Mouse (Mus musculus) retina, postnatal 7 days (tissue): ENCODE measurements around the gene Notum.
"Not testable (repeated sequence)": the region's sequence is repeated elsewhere in the genome, so short reads cannot be mapped to it uniquely, and the experiment has no call there.

Experiments
- DNase-seq: peaks from one replicate; pipeline ENCODE4 v3.0.0-alpha.2; 2012; ENCODE audit warnings: low read depth, low spot score

Notum gene

GRCm38 (mm10) chr11:120675875-120676274 is 14.9 kb upstream of the Notum start:
- DNase-seq: not testable (repeated sequence)

DNA sequence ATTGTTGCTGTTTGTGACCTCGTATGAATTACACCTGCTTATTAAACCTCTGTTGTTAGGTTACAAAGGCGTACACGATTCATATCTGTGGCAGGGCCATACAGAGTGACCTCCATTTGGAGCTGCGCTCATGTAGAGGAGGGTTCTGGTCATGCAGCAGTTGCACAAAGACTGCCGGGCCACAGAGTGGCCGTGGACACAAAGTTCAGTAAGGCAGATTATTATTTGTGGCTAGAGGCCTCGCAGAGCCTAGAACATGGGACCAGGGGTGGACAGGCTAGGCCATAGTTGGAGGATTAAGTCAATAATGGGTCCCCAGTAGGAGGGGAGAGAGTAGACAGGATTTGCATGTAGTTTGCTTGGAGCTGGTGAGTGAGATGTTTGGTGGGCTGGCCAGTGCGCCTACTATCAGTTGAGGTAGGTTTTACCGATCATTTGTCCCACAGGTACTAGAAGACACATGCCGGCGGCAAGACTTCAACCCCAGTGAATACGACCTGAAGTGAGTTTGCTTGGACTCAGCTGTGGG is 12.7 kb upstream of the Notum start:
- no peak for DNase-seq

- peak; percentile 87 for DNase-seq
Measured at GRCm38 (mm10) chr11:120672687-120673593, 12.0 kb upstream of the Notum start, which contains the start of gene Aspscr1. TSS of gene Aspscr1 (plus strand) at chr11:120672973.

- no peak for DNase-seq
Measured at GRCm38 (mm10) chr11:120666617-120667016, 5.6 kb upstream of the Notum start.

DNA sequence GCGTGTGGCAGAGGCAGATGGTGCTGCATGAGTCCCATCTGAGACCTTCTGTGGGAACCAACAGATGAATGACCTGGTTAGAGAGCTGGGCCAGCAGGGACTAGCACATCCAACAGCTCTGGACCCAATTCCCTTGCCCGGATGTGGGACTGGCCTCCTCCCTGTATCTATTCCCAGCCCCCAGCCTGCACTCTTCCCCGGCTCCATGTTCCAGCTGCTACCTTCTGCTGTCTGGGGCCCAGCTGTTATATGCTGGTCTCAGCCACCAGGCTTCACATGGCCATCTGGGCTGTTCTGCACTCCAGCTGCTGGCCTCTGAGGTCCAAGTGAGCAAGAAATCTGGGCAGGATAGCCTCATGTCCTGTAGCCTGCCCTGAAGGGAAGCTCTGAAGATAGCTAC is 4.4 kb upstream of the Notum start:
- no peak for DNase-seq

- no peak for DNase-seq
Measured at GRCm38 (mm10) chr11:120663714-120664113, 2.7 kb upstream of the Notum start.

- no peak for DNase-seq
Measured at GRCm38 (mm10) chr11:120662759-120663158, 1.8 kb upstream of the Notum start.

DNA sequence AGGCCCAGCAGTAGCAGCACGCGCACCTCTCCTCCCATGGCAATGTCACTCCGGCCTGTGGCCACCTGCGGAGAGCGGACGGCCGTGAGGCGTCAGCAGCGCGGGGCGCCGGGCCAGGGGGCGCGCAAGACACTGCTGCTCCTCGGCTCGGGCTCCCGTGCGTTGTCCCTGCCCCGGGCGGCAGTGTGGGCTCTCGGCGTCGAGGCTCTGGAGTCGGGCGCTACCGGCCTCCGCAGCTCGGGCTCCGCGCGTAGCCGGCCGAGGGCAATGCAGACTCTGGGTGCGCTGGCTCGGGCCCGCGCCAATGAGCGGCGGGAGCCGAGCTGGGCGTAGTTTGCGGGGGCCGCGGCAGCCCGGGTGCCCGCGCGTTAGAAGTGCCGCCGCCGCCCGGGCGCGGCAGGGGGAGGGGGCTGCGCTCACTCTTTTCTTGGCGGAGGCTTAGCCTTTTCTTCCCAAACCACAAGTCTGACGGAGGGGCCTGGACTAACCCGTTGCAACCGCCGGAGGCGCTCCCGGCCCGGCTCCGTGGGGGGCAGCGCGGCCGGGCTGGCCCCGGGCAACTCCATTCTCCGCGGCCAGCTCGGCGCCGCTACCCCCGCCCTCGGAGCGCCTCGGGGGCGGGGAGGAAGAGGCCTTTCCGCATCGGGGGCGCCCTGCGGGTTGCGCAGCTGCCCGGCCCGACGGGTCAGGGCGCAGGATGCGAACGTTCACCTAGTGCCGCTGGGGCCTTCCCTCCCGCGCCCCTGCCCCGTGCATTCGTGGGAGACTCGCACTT is 487 bp downstream of the Notum start:
- DNase-seq: no peak

- DNase-seq: no peak
Measured at GRCm38 (mm10) chr11:120659509-120660300, 1.3 kb downstream of the Notum start.

DNA sequence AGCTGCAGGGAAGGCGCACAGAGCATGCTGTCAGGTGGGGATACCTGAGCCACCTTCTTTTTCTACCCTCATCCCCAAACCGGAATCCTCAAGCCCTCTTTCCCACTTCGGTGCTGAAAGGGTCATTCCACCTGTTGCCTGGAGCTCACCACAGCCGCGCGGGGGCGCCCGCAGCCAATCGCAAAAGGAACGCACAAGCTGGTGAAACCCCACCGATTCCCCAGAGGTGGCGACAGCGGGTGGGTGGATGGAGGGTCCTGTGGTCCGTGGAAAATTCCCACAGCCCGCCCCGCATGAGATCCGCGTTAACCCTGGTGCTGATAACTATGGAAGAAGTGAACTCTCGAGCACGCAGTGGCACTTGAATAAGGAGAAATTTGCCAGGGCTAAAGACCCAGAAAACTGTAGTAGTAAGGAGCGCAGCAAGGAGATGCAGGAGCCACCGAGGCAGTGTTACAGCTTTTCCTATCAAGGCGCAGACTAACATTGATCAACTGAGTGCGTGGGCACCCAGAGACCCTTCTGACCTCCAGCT is 2.0 kb downstream of the Notum start:
- DNase-seq: peak; percentile 67

DNA sequence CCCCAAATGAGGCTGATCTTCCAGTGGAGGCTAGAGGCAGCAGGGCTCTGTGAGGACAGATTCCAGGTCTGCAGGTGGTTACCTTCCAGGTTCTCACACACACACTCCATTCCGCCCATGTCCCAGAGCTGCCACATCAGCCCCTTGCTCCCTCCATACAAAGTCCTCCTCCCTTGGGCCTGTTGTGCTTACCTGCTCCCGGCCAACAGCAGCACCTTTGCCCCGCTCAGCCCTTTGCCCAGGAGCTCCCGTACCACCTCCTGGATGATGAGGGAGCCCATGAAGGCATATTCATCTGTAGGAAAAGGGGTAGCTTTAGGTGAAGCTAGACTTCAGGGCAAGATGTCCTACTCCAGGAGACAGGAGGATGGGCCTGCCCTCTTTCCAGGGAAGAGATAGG is 3.7 kb downstream of the Notum start:
- no peak for DNase-seq

DNA sequence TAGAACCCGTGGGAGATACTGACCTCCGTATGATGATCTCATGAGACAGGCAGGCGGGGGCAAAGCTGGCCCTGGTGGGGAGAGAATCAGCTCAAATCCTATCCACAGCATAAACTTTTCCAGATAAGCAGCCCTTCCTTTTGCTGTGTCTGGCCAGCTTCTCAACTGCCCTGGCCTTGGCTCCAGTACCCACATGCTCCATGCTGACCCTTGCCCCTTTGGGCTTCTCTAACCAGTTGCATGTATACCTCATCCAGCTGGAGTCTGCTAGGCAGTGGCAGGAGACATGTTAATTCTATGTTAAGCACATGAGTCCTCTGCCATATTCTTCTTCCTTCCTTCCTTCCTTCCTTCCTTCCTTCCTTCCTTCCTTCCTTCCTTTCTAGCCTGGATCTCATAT is 6.2 kb downstream of the Notum start:
- no peak for DNase-seq

- no peak for DNase-seq
Measured at GRCm38 (mm10) chr11:120651872-120652271, 9.1 kb downstream of the Notum start.

DNA sequence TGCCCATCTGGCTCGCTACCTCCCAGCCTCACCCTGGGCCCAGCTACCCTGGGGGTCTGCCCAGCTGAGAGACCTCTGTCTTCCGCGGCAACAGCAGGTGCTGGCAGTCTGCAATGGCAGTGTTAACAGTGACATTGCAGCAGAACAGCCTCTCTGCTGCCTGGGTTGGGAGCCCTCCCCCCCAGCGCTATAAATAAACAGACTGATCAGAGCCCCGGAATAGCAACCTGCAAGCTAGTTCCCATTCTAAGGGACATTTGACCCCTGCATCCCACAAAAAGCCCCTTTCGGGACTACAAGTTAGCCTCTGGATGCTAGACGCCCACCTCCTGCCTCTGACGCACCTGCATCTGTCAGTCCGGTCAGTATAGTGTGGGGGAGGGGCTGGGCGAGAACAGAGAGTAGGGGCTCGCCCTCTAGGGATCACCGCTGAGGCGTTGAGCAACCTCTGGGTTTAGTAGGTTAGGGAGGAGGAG is 12.9 kb downstream of the Notum start, which contains the start of gene Myadml2:
Gene Myadml2 (minus strand): TSS at position 158 of the 476 bp plus-strand sequence.
- no peak for DNase-seq

DNA sequence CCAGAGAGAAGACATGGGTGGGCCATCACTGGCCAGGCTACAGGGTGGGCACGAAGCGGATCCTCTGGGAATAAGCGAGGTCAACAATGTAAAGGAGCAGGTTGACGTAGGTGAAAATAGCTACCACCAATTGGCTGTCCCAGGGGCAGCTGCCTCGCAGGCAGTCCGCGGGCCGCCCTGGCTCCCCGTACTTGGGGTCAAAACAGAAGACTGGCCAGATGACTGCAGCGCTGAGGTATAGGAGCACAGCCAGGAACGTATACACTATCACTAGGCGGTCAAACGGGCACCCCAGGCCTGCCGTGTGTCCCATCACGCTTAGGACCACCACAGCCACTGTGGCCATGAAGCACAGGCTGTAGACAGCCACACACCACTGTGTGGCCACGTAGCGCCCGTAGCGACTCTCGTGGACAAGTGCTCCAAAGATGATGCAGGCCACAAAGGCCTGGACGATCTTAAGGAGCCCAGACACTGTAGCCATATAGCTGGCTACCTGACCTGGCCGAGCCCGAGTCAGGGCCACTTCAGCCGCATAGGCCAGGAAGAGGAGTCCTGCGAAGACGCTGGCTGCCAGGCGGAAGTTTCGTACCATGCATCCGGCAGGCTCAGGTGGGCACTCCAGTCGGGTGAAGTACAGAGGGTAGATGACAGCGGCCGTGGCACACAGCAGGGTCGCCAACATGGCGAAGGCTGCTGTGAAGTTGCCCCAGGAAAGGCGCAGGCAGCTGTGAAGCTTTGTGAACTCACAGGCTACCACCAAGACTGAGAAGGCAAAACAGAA is 13.7 kb downstream of the Notum start:
- no peak for DNase-seq

GRCm38 (mm10) chr11:120643601-120643987 is 17.4 kb downstream of the Notum start, which contains the start of gene Pycr1:
TSS of gene Pycr1 (minus strand) at chr11:120643769.
- DNase-seq: peak; percentile 75

DNA sequence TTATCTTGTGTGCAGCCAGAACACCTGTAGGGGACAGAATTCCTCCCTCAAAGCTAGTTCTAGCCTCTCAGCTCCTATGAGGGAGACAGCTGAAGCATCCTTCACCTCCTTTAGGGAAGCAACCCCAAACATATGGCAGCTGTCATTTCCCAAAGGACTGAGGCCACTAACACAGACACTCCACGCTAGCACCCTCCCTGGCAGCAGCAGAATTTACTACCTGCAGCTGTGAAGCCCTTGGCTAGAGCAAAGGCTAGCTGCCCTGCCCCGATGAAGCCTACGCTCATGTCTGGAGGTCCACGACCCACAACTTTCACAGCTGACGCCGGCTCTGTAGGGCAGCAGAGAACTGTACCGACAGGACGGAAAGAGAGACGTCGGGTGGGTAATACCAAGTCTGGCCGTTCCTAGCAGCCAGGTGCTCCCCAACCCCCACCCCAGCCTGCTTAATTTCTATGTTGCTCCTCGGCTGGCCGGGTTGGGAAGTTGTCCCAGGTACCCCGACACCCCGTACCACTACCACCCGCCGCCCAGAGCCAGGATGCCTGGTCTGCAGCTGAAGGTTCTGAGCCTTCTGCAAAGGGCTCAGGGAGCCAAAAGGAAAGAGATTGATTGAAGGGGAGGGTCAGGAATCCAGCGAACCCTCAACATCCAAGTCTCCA is 17.9 kb downstream of the Notum start:
- no peak for DNase-seq

DNA sequence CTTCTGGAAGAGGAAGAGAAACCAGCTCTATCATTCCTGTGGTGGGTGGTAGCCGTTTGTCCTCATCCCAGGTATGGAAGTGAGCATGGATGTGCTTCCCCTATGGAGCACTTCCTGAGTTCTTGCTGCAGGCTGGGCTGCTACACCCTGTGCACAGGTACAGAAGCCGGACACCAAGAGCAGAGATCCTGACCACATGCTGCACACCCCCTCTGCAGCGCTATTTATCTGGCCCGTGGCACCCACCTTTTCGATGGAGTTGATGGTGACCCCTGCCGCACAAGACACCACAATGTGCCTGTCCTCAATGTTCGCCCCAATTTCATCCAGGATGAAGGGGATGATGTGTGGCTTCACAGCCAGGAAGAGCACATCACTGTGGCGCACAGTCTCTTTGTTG is 19.1 kb downstream of the Notum start:
- no peak for DNase-seq

GRCm38 (mm10) chr11:120641255-120641654 is 19.7 kb downstream of the Notum start:
- no peak for DNase-seq

DNA sequence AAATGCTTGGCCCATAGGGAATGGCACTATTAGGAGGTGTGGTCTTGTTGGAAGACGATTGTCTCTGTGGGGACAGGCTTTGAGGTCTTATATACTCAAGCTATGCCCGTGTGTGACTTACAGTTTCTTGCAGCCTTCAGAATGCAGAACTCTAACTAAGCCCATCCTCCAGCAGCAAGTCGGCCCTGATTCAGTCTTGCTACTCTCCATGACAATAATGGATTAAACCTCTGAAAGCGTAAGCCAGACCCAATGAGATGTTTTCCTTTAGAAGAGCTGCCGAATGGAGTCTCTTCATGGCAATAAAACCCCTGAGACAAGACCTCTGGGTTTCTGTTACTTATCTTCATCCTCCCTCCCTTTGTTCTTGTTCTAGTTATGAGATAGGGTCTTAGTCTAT is 26.2 kb downstream of the Notum start:
- no peak for DNase-seq
